Mouse (Mus musculus): ENCODE data around the gene Hmga1. TPM values are rescaled to one million over a fixed set of nuclear protein-coding genes. Genes with fewer than 3 reads are reported as not detected.

Gene Hmga1
- total and polyA plus RNA-seq, 3 experiments = 43.8 to 88.7 (median 83.7) TPM

DNA sequence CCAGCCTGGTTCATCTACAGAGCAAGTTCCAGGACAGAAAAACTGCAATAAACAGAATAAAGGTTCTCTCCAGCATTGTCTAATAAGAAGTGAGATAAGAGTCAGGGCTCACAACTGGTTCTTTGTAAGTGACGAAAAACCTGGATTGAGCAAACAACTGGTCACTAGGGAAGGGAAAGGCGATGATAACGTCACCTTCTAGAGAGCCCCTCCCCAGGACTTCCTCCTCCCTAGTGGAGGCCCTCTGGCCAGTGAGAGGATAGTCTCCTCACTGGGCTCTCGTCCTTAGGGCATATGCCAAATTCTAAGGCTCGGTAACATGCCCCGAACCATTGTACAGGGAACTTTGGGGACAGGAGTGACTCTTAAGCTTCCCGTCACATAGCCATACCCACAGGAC is 19.8 kb downstream of the Hmga1 start:
- no peak for DNase-seq (ENCODE audit: extremely low read depth)
- Histone ChIP-seq H3K36me3 (replicated peaks in 1 of 2; ENCODE audit: control insufficient read depth in 1 of 2, insufficient read depth in 1 of 2, low read length in 1 of 2) (peaks cover 25 to 66% of the 10 kb centered on the region in 2 experiments), H3K79me2 (replicated peaks; ENCODE audit: control insufficient read depth, extremely low read depth, insufficient read depth, poor library complexity, severe bottlenecking) (no peaks in the 10 kb centered on the region), H3K9me3 (replicated peaks; ENCODE audit: low read length) (no peaks in the 10 kb centered on the region), H3K4me3 (replicated peaks in 1 of 3; ENCODE audit: low read depth in 2 of 3, low read length in 2 of 3, poor library complexity in 1 of 3) (no peak overlapping the region), H3K27me3 (replicated peaks) (no peaks in the 10 kb centered on the region), H3K4me1 (ENCODE audit: control insufficient read depth in 1 of 2, insufficient read depth in 2 of 2) (peaks cover 10 to 35% of the 10 kb centered on the region in 2 experiments), H3K4me2 (ENCODE audit: insufficient read depth, low read depth, poor library complexity, severe bottlenecking) (no peak overlapping the region), H3K9ac (ENCODE audit: insufficient read depth, low read depth) (no peak overlapping the region), H3K27ac (ENCODE audit: insufficient read depth, low read depth) (no peak overlapping the region)
- dilution Hi-C loops (cut with MboI; ENCODE audit: extremely low pct_ligation_motif_present, extremely low pct_unique_long_range_greater_than_20kb, low sequenced_read_pairs) = no loop called here
- in situ Hi-C loops (cut with MboI; ENCODE audit: low pct_ligation_motif_present, low pct_unique_long_range_greater_than_20kb, low sequenced_read_pairs) = no loop called here
- no peak for TF ChIP-seq TBP (conservative IDR thresholded peaks at IDR 0.05; ENCODE audit: low read depth, low read length)
- TF ChIP-seq USF1 (IDR thresholded peaks at IDR 0.05; ENCODE audit: low read depth, low read length) = no peak
- no peak for TF ChIP-seq CHD2 (IDR thresholded peaks at IDR 0.05; ENCODE audit: low read length)
- TF ChIP-seq CTCF (conservative IDR thresholded peaks at IDR 0.05 in 1 of 2, IDR thresholded peaks at IDR 0.05 in 1 of 2; ENCODE audit: low read depth in 2 of 2, low read length in 2 of 2) = no peak
- no peak for TF ChIP-seq NELFE (IDR thresholded peaks at IDR 0.05; ENCODE audit: low read depth, low read length)
- TF ChIP-seq ETS1 (conservative IDR thresholded peaks at IDR 0.05; ENCODE audit: low read depth, low read length) = no peak
- TF ChIP-seq MXI1 (IDR thresholded peaks at IDR 0.05; ENCODE audit: low read depth, low read length) = no peak
- TF ChIP-seq MAFK (IDR thresholded peaks at IDR 0.05; ENCODE audit: insufficient replicate concordance, low read length) = no peak
- no peak for TF ChIP-seq GABPA (IDR thresholded peaks at IDR 0.05; ENCODE audit: insufficient replicate concordance, low read depth, low read length)
- no peak for TF ChIP-seq ELF1 (IDR thresholded peaks at IDR 0.05; ENCODE audit: low read depth, low read length)
- TF ChIP-seq ZNF384 (IDR thresholded peaks at IDR 0.05; ENCODE audit: low read depth, low read length) = no peak
- no peak for TF ChIP-seq MAX (IDR thresholded peaks at IDR 0.05; ENCODE audit: low read length)
- TF ChIP-seq RCOR1 (conservative IDR thresholded peaks at IDR 0.05; ENCODE audit: low read depth, low read length) = no peak
- TF ChIP-seq TCF12 (IDR thresholded peaks at IDR 0.05; ENCODE audit: low read depth, low read length) = no peak
- TF ChIP-seq E2F4 (IDR thresholded peaks at IDR 0.05; ENCODE audit: insufficient replicate concordance, low read depth, low read length) = no peak
- TF ChIP-seq MEF2A (IDR thresholded peaks at IDR 0.05; ENCODE audit: borderline replicate concordance, low read depth, low read length) = no peak
- TF ChIP-seq SIN3A (IDR thresholded peaks at IDR 0.05; ENCODE audit: low read length) = no peak
- TF ChIP-seq USF2 (conservative IDR thresholded peaks at IDR 0.05; ENCODE audit: low read depth, low read length) = no peak

DNA sequence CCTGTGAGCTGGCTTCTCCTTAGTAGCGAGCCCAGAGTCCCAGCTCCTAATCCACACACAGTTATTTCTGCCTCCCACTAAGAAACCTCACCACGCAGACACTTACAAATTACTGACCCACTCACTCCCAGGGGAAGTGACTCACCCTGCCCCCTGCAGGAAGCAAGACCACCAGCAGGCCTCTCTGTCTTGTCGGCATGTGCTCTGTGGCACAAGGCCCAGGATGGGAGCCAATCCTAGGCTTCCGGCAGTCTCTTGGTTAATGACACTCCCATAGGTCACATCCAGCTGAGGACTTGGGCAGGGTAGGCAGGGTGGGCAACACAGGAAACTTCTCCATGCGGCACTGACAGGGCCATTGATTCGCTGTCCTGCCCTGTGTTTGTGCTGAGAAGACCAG is 21.2 kb downstream of the Hmga1 start:
- Histone ChIP-seq H3K4me3 (replicated peaks in 1 of 3; ENCODE audit: low read depth in 2 of 3, low read length in 2 of 3, poor library complexity in 1 of 3) (no peak overlapping the region), H3K4me2 (ENCODE audit: insufficient read depth, low read depth, poor library complexity, severe bottlenecking) (no peak overlapping the region), H3K4me1 (ENCODE audit: control insufficient read depth in 1 of 2, insufficient read depth in 2 of 2) (peaks cover 7 to 34% of the 10 kb centered on the region in 2 experiments), H3K27me3 (replicated peaks) (no peaks in the 10 kb centered on the region), H3K79me2 (replicated peaks; ENCODE audit: control insufficient read depth, extremely low read depth, insufficient read depth, poor library complexity, severe bottlenecking) (no peaks in the 10 kb centered on the region), H3K9ac (ENCODE audit: insufficient read depth, low read depth) (no peak overlapping the region), H3K36me3 (replicated peaks in 1 of 2; ENCODE audit: control insufficient read depth in 1 of 2, insufficient read depth in 1 of 2, low read length in 1 of 2) (peaks cover 33 to 78% of the 10 kb centered on the region in 2 experiments), H3K9me3 (replicated peaks; ENCODE audit: low read length) (no peaks in the 10 kb centered on the region), H3K27ac (ENCODE audit: insufficient read depth, low read depth) (no peak overlapping the region)
- in situ Hi-C loops (cut with MboI; ENCODE audit: low pct_ligation_motif_present, low pct_unique_long_range_greater_than_20kb, low sequenced_read_pairs) (no loop called here), dilution Hi-C loops (cut with MboI; ENCODE audit: extremely low pct_ligation_motif_present, extremely low pct_unique_long_range_greater_than_20kb, low sequenced_read_pairs) (no loop called here)
- no peak for DNase-seq (ENCODE audit: extremely low read depth)
- TF ChIP-seq ZKSCAN1 (IDR thresholded peaks at IDR 0.05; ENCODE audit: borderline replicate concordance, low read depth, low read length) = no peak
- TF ChIP-seq CHD1 (IDR thresholded peaks at IDR 0.05; ENCODE audit: low read depth, low read length) = no peak
- peak in 1 of 2 experiments; percentile 31; a peak in 2 of 4 replicates for TF ChIP-seq CTCF (conservative IDR thresholded peaks at IDR 0.05 in 1 of 2, IDR thresholded peaks at IDR 0.05 in 1 of 2; ENCODE audit: low read depth in 2 of 2, low read length in 2 of 2)
